Mouse (Mus musculus): ENCODE results near the gene Llph. TPM values are rescaled to one million over a fixed set of nuclear protein-coding genes. Genes with fewer than 3 reads are reported as not detected.
A peak's percentile ranks its signal among the peaks of the same experiment; 100 is the strongest.

The Llph gene
- polyA plus RNA-seq, 1 experiment from 2014 or later: 53.7 TPM

DNA sequence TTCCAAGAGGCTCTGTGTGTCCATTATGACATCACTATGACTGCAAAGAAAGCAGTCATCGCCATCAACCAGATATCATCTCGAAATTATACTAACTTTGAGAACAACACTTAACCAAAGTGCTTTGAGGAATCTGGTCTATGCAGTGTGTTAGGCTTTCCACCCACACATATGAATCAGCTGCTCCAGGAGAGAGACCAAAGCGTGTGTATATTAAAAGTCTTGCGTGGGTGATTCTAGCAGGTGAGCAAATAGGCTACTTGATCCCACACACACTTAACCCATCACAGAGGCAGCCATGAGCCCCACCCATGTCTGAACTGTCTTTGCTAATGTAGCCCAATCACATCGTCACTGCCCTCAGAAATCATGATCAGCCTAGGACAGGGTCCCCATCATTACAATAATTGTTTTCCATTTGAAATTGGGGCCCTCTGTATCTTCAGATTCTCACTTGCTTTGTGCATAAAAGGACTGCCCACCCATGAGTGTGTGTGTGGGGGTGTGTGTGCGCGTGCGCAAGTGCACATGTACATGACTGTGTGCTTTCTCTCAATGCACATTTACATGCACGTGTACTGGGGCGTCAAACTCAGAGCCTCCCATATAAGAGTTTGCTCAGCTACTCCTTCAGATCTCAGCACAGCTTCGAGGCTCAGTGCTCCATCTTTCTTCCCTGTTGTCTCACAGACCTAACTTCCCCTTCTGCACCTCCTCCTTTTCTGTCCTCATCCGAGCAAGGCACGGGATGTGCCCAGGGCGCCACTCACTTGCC is 29.6 kb upstream of the Llph start:
- Histone ChIP-seq H3K4me3 (ENCODE audit: low read depth, low read length) (no peak overlapping the region), H3K4me2 (replicated peaks; ENCODE audit: low read depth, low read length) (no peak overlapping the region), H3K36me3 (ENCODE audit: control insufficient read depth, insufficient read depth, low read length) (no peaks in the 10 kb centered on the region), H3K9me3 (ENCODE audit: control insufficient read depth, low read length) (no peaks in the 10 kb centered on the region), H3K4me1 (replicated peaks; ENCODE audit: control insufficient read depth, insufficient read depth, low read length) (no peaks in the 10 kb centered on the region), H3K27ac (ENCODE audit: low read depth, low read length) (no peak overlapping the region), H3K27me3 (ENCODE audit: control insufficient read depth, insufficient read depth, low read length) (peaks cover 5% of the 10 kb centered on the region), H3K9ac (ENCODE audit: low read depth, low read length) (no peak overlapping the region)
- ATAC-seq (ENCODE audit: low FRiP score) (no peak), DNase-seq (ENCODE audit: low spot score) (no peak)
- 80% methylated on average over 14 of the region's 14 CpGs for WGBS

DNA sequence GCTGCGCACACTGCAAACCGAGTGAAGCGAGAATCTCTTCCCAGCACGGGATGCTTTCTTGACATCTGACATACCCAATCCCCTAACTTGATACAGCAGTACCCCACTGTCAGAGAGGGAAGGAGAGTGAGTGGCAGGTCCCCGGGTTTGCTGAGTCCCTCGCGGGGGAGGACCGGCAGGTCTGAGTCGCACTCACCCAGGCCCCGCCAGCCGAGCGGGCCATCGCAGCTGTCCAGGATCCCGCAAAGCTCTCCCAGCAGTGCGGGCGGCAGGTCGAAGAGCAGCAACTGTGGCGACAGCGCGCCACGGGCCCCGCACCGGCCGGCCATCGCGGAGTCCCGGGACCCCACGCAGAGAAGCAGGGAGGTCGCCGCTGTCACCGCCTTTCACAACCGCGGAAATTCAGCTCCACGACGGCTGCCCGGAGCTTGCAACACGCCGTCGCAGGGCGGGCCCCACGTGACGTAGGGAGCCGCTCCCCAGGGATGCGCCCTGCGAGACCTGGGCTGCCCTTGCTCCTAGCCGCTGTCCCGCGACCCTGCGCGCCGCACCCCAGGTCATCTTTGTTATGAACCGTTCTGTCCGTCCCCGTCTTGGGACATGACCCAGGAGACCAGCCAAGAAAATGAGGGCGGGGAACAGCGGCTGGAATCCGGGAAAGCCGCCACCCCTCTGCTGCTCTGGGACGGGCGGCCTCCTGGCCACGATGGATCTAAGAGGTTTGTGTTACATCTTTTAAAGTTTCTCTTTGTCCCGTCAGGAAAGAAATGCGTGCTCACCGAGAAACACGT is 25.5 kb upstream of the Llph start, which contains the start of gene Tmbim4:
TSS of gene Tmbim4 (plus strand) at position 460 of the 791 bp plus-strand sequence.
- peaks cover 5% of the 10 kb centered on the region for H3K27me3 ChIP-seq (ENCODE audit: control insufficient read depth, insufficient read depth, low read length)
- H3K4me3 ChIP-seq (ENCODE audit: low read depth, low read length): peak within 1 kb of the TSS; percentile 51
- H3K9ac ChIP-seq (ENCODE audit: low read depth, low read length): peak within 1 kb of the TSS; percentile 47
- H3K4me1 ChIP-seq (replicated peaks; ENCODE audit: control insufficient read depth, insufficient read depth, low read length): no peaks in the 10 kb centered on the region
- DNase-seq (ENCODE audit: low spot score) (peak; percentile 64), ATAC-seq (ENCODE audit: low FRiP score) (peak; percentile 75)
- H3K9me3 ChIP-seq (ENCODE audit: control insufficient read depth, low read length): no peaks in the 10 kb centered on the region
- peak within 1 kb of the TSS; percentile 89 for H3K4me2 ChIP-seq (replicated peaks; ENCODE audit: low read depth, low read length)
- H3K27ac ChIP-seq (ENCODE audit: low read depth, low read length): no peak within 1 kb of the TSS
- H3K36me3 ChIP-seq (ENCODE audit: control insufficient read depth, insufficient read depth, low read length): no peaks in the 10 kb centered on the region
- 1% methylated on average over 65 of the region's 65 CpGs for WGBS

DNA sequence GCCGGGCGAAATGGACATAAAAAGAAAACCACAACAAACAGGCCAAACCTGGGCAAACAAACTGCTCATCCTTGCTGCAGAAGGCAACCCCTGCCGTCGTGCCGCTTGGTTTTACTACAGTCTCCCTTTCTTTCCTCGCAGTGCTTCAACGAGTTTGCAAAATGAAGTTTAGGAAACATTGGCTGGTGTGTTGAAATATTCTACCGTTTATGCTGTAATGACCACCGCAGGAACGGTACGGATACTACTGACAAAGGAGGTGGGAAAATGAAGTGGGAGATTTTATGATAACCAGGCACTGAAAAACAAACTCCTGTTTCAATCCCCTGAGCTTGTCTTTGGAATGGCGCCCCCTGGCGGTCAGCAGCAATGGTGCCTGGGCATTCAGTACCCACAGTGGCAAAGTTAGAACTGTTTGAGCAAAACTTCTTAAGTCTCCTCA is 24.9 kb upstream of the Llph start, which contains the start of gene Irak3:
TSS of gene Irak3 (minus strand) at position 170 of the 442 bp plus-strand sequence.
- H3K4me3 ChIP-seq (ENCODE audit: low read depth, low read length): peak within 1 kb of the TSS; percentile 51
- H3K27me3 ChIP-seq (ENCODE audit: control insufficient read depth, insufficient read depth, low read length): peaks cover 5% of the 10 kb centered on the region
- H3K36me3 ChIP-seq (ENCODE audit: control insufficient read depth, insufficient read depth, low read length): no peaks in the 10 kb centered on the region
- WGBS: 2% methylated on average over 13 of the region's 13 CpGs
- H3K9ac ChIP-seq (ENCODE audit: low read depth, low read length): peak within 1 kb of the TSS; percentile 47
- H3K4me1 ChIP-seq (replicated peaks; ENCODE audit: control insufficient read depth, insufficient read depth, low read length): no peaks in the 10 kb centered on the region
- DNase-seq (ENCODE audit: low spot score) (peak; percentile 91), ATAC-seq (ENCODE audit: low FRiP score) (no peak)
- H3K27ac ChIP-seq (ENCODE audit: low read depth, low read length): no peak within 1 kb of the TSS
- H3K4me2 ChIP-seq (replicated peaks; ENCODE audit: low read depth, low read length): peak within 1 kb of the TSS; percentile 89
- H3K9me3 ChIP-seq (ENCODE audit: control insufficient read depth, low read length): no peaks in the 10 kb centered on the region

DNA sequence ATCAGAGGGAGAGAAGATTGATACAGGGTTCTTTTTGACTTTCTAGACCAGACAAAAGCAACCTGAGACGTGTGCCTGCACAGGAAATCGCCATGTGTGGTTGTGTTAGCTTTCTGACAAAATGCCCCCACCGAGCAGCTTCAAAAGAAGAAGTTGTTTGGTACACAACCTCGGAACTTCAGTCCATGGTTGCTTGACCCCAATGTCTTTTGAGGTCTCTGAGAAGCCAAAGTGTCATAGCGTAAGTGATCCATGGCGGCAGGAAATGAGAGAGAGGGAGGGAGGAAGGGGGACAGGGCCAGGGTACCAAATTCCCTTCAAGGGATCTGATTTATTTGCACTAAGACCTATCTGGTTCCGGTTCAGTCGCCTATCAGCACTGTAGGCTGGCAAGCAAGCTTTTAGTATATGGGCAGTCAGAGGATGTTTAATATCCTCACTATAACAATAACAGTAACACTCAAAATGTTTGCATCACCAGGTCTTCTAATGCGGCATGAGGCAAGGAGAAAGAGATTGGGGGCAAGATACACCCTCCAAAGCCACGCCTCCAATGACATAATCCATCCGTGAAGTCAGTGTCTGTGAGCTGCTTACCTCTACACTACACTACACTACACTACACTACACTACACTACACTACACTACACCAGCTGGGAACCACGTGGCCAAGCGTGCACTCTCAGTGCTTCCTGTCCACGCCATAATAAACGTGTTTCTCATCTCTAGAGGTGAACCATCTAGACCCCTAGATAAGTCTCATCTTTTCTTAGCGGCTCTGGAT is 24.2 kb upstream of the Llph start:
- no peak overlapping the region for H3K4me3 ChIP-seq (ENCODE audit: low read depth, low read length)
- no peak overlapping the region for H3K4me2 ChIP-seq (replicated peaks; ENCODE audit: low read depth, low read length)
- no peaks in the 10 kb centered on the region for H3K4me1 ChIP-seq (replicated peaks; ENCODE audit: control insufficient read depth, insufficient read depth, low read length)
- no peaks in the 10 kb centered on the region for H3K9me3 ChIP-seq (ENCODE audit: control insufficient read depth, low read length)
- peaks cover 5% of the 10 kb centered on the region for H3K27me3 ChIP-seq (ENCODE audit: control insufficient read depth, insufficient read depth, low read length)
- WGBS: 74% methylated on average over 16 of the region's 16 CpGs
- no peak overlapping the region for H3K9ac ChIP-seq (ENCODE audit: low read depth, low read length)
- H3K36me3 ChIP-seq (ENCODE audit: control insufficient read depth, insufficient read depth, low read length): no peaks in the 10 kb centered on the region
- ATAC-seq (ENCODE audit: low FRiP score): no peak
- no peak for DNase-seq (ENCODE audit: low spot score)
- no peak overlapping the region for H3K27ac ChIP-seq (ENCODE audit: low read depth, low read length)

GRCm38 (mm10) chr10:120204591-120205210 is 22.2 kb upstream of the Llph start:
- no peak overlapping the region for H3K4me2 ChIP-seq (replicated peaks; ENCODE audit: low read depth, low read length)
- no peaks in the 10 kb centered on the region for H3K9me3 ChIP-seq (ENCODE audit: control insufficient read depth, low read length)
- no peaks in the 10 kb centered on the region for H3K36me3 ChIP-seq (ENCODE audit: control insufficient read depth, insufficient read depth, low read length)
- no peak overlapping the region for H3K9ac ChIP-seq (ENCODE audit: low read depth, low read length)
- H3K27me3 ChIP-seq (ENCODE audit: control insufficient read depth, insufficient read depth, low read length): peaks cover 5% of the 10 kb centered on the region
- H3K4me3 ChIP-seq (ENCODE audit: low read depth, low read length): no peak overlapping the region
- WGBS: 86% methylated on average over 13 of the region's 13 CpGs
- ATAC-seq (ENCODE audit: low FRiP score) (no peak), DNase-seq (ENCODE audit: low spot score) (no peak)
- H3K27ac ChIP-seq (ENCODE audit: low read depth, low read length): no peak overlapping the region
- H3K4me1 ChIP-seq (replicated peaks; ENCODE audit: control insufficient read depth, insufficient read depth, low read length): no peaks in the 10 kb centered on the region

GRCm38 (mm10) chr10:120208015-120208414 is 18.9 kb upstream of the Llph start:
- DNase-seq (ENCODE audit: low spot score) (no peak), ATAC-seq (ENCODE audit: low FRiP score) (peak; percentile 12; the same call in 1 of the 2 replicates)
- Histone ChIP-seq H3K4me3 (ENCODE audit: low read depth, low read length) (no peak overlapping the region), H3K36me3 (ENCODE audit: control insufficient read depth, insufficient read depth, low read length) (no peaks in the 10 kb centered on the region), H3K9ac (ENCODE audit: low read depth, low read length) (no peak overlapping the region), H3K4me1 (replicated peaks; ENCODE audit: control insufficient read depth, insufficient read depth, low read length) (no peaks in the 10 kb centered on the region), H3K27me3 (ENCODE audit: control insufficient read depth, insufficient read depth, low read length) (no peaks in the 10 kb centered on the region), H3K4me2 (replicated peaks; ENCODE audit: low read depth, low read length) (no peak overlapping the region), H3K9me3 (ENCODE audit: control insufficient read depth, low read length) (no peaks in the 10 kb centered on the region), H3K27ac (ENCODE audit: low read depth, low read length) (no peak overlapping the region)
- 91% methylated on average over 8 of the region's 8 CpGs for WGBS

- H3K4me1 ChIP-seq (replicated peaks; ENCODE audit: control insufficient read depth, insufficient read depth, low read length): no peaks in the 10 kb centered on the region
- H3K9ac ChIP-seq (ENCODE audit: low read depth, low read length): peak overlapping the region; percentile 73
- no peak overlapping the region for H3K27ac ChIP-seq (ENCODE audit: low read depth, low read length)
- peak; percentile 93 for DNase-seq (ENCODE audit: low spot score)
- H3K36me3 ChIP-seq (ENCODE audit: control insufficient read depth, insufficient read depth, low read length): no peaks in the 10 kb centered on the region
- 5% methylated on average over 53 of the region's 53 CpGs for WGBS
- no peaks in the 10 kb centered on the region for H3K9me3 ChIP-seq (ENCODE audit: control insufficient read depth, low read length)
- peak overlapping the region; percentile 64 for H3K4me2 ChIP-seq (replicated peaks; ENCODE audit: low read depth, low read length)
- no peaks in the 10 kb centered on the region for H3K27me3 ChIP-seq (ENCODE audit: control insufficient read depth, insufficient read depth, low read length)
- H3K4me3 ChIP-seq (ENCODE audit: low read depth, low read length): peak overlapping the region; percentile 93
- peak; percentile 94 for ATAC-seq (ENCODE audit: low FRiP score)
Observed at GRCm38 (mm10) chr10:120208575-120209538, 18.0 kb upstream of the Llph start.

All from hindbrain, embryonic 11.5 days (tissue).